Mouse (Mus musculus): ENCODE data around the gene Tet3. TPM values are rescaled to one million over a fixed set of nuclear protein-coding genes. Genes with fewer than 3 reads are reported as not detected.
A peak's percentile ranks its signal among the peaks of the same experiment; 100 is the strongest.

Tet3 gene
- polyA plus RNA-seq, 1 experiment from 2014 or later, result 13.9 TPM

DNA sequence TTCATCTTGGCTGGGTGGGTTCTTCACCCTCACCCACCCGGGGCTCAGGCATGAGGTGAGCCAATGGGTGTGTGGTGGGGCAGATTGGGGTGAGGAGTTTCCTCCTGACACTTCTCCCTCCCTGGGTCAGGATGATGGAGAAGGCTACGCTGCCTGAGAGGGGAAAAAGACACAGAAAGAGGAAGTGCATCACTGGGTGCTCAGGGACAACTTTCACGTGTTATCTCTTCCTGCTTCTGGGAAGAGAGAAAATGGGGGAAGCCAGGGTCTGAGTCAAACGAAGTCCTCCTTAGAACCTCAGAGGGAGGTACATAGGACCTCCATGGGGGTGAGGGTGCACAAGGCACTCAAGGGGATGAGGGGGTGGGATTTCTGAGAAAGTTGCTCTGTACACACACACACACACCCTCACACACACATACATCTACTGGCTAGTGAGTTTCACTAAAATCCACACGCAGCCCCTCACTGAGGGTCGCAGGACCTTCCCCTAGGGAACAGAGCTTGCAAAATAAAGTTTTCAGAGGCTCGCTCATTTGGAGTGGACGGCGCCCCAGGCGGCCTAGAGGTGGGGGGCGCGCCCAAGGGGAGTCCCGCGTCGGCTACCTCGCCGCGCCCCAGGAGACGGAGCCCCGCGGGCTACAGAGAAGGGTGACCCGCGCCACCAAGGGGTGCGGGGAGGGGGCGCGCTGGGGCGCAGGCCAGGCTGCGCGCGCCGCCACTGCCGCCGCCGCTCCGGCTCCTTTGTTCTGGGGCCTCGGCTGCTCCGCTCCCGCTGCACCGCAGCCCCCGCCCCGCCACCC lies 3.4 kb downstream of the Tet3 start:
- Histone ChIP-seq H3K79me2 (ENCODE audit: inconsistent target) (peaks cover 52% of the 10 kb centered on the region), H3K27ac (peak overlapping the region; percentile 98), H3K36me3 (ENCODE audit: inconsistent target) (peaks cover 9% of the 10 kb centered on the region; the same call in 1 of the 2 replicates), H3K4me3 (ENCODE audit: inconsistent target) (peak overlapping the region; percentile 56)
- under 1% methylated on average over 38 of the region's 41 CpGs for WGBS (ENCODE audit: missing documents)

DNA sequence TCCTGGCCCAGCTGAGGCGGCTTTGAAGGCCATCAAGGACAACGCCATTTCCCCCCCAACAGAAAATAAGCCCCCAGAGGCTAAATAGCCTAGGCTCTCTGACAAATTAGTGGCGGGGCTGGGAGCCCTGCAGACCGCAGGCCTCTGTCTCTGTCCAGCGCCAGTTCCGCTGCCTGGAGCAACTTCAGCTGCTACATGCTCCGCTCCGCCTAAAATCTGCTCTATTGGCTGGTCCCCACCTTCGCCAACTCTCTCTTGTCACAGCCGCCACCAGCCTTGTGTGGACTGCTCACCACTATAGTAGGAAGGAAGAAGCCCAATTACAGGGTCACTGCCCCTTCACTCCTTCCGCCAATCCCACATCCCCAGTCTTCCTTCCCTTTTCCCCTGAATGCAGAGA lies 5.2 kb downstream of the Tet3 start:
- Histone ChIP-seq H3K79me2 (ENCODE audit: inconsistent target) (peaks cover 70% of the 10 kb centered on the region), H3K27ac (peak overlapping the region; percentile 98), H3K36me3 (ENCODE audit: inconsistent target) (peaks cover 9% of the 10 kb centered on the region; the same call in 1 of the 2 replicates), H3K4me3 (ENCODE audit: inconsistent target) (peak overlapping the region; percentile 56)
- WGBS (ENCODE audit: missing documents), result 61% methylated on average over 10 of the region's 11 CpGs

- H3K36me3 ChIP-seq (ENCODE audit: inconsistent target), result peaks cover 25% of the 10 kb centered on the region
- 36% methylated on average over 9 of the region's 9 CpGs for WGBS (ENCODE audit: missing documents)
- H3K27ac ChIP-seq, result peak overlapping the region; percentile 92
- H3K79me2 ChIP-seq (ENCODE audit: inconsistent target), result peaks cover 100% of the 10 kb centered on the region
- H3K4me3 ChIP-seq (ENCODE audit: inconsistent target), result no peak overlapping the region
Observed at GRCm38 (mm10) chr6:83450451-83451303, 8.2 kb downstream of the Tet3 start.

DNA sequence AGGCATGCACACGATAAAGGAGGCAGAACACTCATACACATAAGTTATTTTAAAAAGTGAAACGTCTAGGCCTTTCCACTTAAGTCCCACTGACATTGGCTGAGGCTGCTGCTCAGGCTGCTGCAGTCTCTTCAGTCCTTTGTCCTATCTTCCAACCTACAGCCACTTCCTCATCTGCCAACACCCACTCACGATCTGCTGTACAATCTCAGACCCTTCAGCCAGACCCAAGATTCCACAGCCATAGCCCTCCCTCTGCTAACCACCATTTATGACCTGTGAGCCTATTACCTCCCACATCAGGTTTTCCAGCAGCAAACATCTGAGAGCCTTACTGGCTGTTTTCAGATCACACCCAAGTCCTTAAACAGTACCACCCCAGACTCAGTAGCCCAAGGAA lies 9.4 kb downstream of the Tet3 start:
- H3K36me3 ChIP-seq (ENCODE audit: inconsistent target), result peaks cover 25% of the 10 kb centered on the region
- peak overlapping the region; percentile 92 for H3K27ac ChIP-seq
- no peak overlapping the region for H3K4me3 ChIP-seq (ENCODE audit: inconsistent target)
- H3K79me2 ChIP-seq (ENCODE audit: inconsistent target), result peaks cover 100% of the 10 kb centered on the region
- WGBS (ENCODE audit: missing documents), result 16% methylated on average over 3 of the region's 3 CpGs

GRCm38 (mm10) chr6:83448911-83449310 lies 10.0 kb downstream of the Tet3 start:
- 43% methylated on average over 4 of the region's 4 CpGs for WGBS (ENCODE audit: missing documents)
- H3K79me2 ChIP-seq (ENCODE audit: inconsistent target), result peaks cover 100% of the 10 kb centered on the region
- peaks cover 25% of the 10 kb centered on the region for H3K36me3 ChIP-seq (ENCODE audit: inconsistent target)
- H3K27ac ChIP-seq, result peak overlapping the region; percentile 92
- no peak overlapping the region for H3K4me3 ChIP-seq (ENCODE audit: inconsistent target)

GRCm38 (mm10) chr6:83447031-83447430 lies 11.9 kb downstream of the Tet3 start:
- H3K27ac ChIP-seq, result no peak overlapping the region
- peaks cover 100% of the 10 kb centered on the region for H3K79me2 ChIP-seq (ENCODE audit: inconsistent target)
- H3K36me3 ChIP-seq (ENCODE audit: inconsistent target), result peaks cover 20% of the 10 kb centered on the region
- H3K4me3 ChIP-seq (ENCODE audit: inconsistent target), result no peak overlapping the region
- WGBS (ENCODE audit: missing documents), result 92% methylated on average over 7 of the region's 7 CpGs

GRCm38 (mm10) chr6:83445796-83446195 lies 13.1 kb downstream of the Tet3 start:
- Histone ChIP-seq H3K27ac (no peak overlapping the region), H3K79me2 (ENCODE audit: inconsistent target) (peaks cover 98% of the 10 kb centered on the region), H3K4me3 (ENCODE audit: inconsistent target) (no peak overlapping the region), H3K36me3 (ENCODE audit: inconsistent target) (peaks cover 16% of the 10 kb centered on the region)
- WGBS (ENCODE audit: missing documents), result 91% methylated on average over 2 of the region's 2 CpGs

DNA sequence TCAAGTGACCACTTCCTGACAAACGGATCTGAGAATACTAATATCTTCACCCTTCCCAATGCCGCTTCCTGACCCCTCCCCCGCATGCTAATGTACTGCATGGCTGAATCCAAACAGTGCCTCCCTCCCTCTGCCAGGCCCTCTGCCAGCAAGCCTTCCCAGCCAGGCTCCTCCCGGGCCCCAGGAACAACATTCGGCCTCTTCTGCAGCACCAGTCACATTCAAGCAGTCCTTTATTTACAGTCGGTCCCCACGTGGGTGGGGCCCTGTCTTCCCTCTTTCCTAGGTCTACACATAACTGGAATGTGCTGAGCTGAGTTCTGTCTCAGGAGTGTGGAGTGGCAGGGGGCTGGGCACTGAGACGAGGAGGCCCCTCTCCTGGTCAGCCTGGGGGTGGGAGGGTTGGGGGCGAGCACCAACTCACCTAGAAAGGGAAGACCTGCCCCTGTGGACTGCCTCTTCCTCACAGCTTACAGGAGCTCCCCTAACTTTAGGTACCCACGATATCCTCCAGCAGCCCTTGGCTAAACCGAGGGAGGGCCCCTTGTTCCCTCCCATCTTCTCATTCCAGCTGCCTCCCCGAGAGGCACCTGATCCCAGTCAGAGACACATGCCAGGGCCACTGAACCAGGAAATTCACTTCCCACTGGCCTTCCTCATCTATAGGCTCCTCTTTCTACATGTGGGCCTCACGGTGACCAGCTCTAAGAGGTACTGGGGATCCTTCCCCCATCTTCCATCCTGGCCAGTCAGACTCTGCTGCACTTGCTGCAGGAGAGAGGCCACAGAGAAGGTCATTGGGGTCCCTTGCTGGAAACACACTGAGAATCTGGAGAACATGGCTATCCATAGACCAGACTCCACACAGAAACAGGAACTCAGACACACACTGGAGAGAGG lies 15.2 kb downstream of the Tet3 start:
- H3K27ac ChIP-seq, result peak overlapping the region; percentile 33
- peaks cover 98% of the 10 kb centered on the region for H3K79me2 ChIP-seq (ENCODE audit: inconsistent target)
- 57% methylated on average over 13 of the region's 13 CpGs for WGBS (ENCODE audit: missing documents)
- H3K36me3 ChIP-seq (ENCODE audit: inconsistent target), result peaks cover 32% of the 10 kb centered on the region
- H3K4me3 ChIP-seq (ENCODE audit: inconsistent target), result no peak overlapping the region

DNA sequence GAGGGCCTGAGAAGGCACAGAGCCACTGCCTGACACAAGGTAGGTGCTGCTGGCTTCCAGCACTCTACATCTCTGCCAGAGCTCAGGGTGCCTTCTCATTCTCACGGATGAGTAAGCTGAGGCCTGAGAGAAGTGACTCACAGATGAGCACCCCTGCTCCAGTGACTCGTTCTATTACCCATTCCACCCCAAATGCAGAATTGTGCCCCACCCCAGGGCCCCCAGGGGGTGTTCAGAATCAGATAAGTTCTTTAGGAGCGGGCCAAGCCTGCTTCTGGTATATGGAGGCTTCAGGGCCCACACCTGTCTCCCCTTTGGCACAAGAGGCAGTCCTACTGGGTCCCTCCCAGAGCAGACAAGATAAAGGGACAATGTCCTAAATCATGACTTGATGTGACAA lies 16.2 kb downstream of the Tet3 start:
- WGBS (ENCODE audit: missing documents), result 58% methylated on average over 3 of the region's 3 CpGs
- Histone ChIP-seq H3K79me2 (ENCODE audit: inconsistent target) (peaks cover 98% of the 10 kb centered on the region), H3K4me3 (ENCODE audit: inconsistent target) (no peak overlapping the region), H3K27ac (peak overlapping the region; percentile 33), H3K36me3 (ENCODE audit: inconsistent target) (peaks cover 34% of the 10 kb centered on the region)

DNA sequence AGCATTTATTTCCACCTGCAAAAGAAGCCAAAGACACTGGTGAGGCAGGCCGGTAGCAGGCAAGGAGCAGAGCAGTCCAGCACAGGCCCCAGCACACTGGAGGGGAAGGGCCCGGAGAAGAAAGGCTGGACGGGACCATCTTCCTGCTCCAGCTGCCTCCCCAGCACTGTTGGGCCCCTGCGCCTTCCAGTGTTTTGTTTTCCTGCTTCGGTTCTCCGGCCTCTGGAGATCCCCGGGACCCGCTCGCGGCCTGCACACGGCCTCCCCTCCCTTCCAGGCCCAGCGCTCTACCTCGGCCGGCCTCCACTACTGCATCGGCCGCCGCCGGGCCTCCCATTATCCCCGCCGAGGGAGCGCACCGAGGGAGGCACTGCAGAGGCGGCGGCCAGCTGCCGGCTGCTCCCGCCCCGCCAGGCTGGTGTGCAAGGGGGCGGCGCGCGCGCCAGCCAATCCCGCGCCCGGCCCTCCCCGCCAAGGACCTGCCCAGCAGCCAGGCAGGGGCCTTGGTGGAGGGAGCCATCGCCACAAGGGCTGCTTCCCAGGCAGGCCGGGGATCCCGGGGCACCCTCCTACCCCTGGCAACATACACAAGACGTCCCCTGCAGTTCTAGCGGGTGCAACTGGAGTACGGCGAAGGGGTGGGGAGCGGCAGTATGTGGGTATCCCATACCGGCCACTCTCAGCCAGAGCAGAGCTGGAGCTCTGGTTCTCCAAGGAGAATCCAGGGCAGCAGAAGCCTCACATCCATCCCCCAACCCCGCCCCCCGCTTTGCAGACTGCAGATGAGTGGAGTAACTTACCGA lies 17.4 kb downstream of the Tet3 start:
- Histone ChIP-seq H3K79me2 (ENCODE audit: inconsistent target) (peaks cover 98% of the 10 kb centered on the region), H3K27ac (peak overlapping the region; percentile 42), H3K4me3 (ENCODE audit: inconsistent target) (peak overlapping the region; percentile 41), H3K36me3 (ENCODE audit: inconsistent target) (peaks cover 31% of the 10 kb centered on the region)
- 5% methylated on average over 47 of the region's 48 CpGs for WGBS (ENCODE audit: missing documents)

DNA sequence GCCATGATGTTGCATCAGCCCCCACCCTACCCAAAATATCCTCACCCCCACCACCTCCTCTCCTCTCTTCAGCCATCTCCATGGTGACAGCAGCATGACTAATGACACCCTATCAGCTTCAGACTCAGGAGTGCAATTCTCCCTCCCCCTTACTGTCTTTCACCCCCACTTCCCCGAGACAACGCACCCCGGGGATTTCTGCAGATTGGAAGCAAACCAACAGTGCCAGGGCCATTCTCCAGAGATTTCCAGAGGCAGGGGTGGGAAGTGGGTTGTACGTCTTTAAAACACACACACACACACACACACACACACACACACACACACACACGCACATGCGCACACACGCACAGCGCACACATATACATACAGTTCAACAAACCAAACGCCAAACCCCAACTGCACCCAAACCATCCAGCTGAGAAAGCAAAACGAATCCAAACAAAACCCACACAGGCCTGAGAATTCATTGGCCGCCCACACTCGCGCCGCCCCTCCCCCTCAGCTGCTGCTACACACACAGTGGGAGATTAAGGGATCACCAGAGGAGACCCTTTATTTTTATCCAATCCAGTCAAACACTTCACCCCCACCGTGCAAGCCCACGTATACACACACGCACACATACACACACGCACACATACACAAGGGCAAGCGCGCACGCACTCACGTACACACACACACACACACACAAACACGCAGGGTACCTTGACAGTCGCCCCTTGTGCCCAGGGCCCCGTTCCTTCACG lies 18.2 kb downstream of the Tet3 start:
- peaks cover 98% of the 10 kb centered on the region for H3K79me2 ChIP-seq (ENCODE audit: inconsistent target)
- WGBS (ENCODE audit: missing documents), result 30% methylated on average over 15 of the region's 26 CpGs
- H3K27ac ChIP-seq, result peak overlapping the region; percentile 42
- H3K4me3 ChIP-seq (ENCODE audit: inconsistent target), result peak overlapping the region; percentile 41
- peaks cover 25% of the 10 kb centered on the region for H3K36me3 ChIP-seq (ENCODE audit: inconsistent target)

GRCm38 (mm10) chr6:83440197-83440509 lies 18.7 kb downstream of the Tet3 start:
- Histone ChIP-seq H3K27ac (0 out of 2 replicates have a peak overlapping the region, but pooled peaks have one; percentile 42), H3K4me3 (ENCODE audit: inconsistent target) (no peak overlapping the region), H3K36me3 (ENCODE audit: inconsistent target) (peaks cover 25% of the 10 kb centered on the region), H3K79me2 (ENCODE audit: inconsistent target) (peaks cover 98% of the 10 kb centered on the region)
- 85% methylated on average over 3 of the region's 3 CpGs for WGBS (ENCODE audit: missing documents)

- H3K4me3 ChIP-seq (ENCODE audit: inconsistent target), result no peak overlapping the region
- H3K79me2 ChIP-seq (ENCODE audit: inconsistent target), result peaks cover 98% of the 10 kb centered on the region
Observed at GRCm38 (mm10) chr6:83439781-83440180, 19.1 kb downstream of the Tet3 start.

More at GRCm38 (mm10) chr6:83439781-83440180, 19.1 kb downstream of the Tet3 start:
- peaks cover 26% of the 10 kb centered on the region for H3K36me3 ChIP-seq (ENCODE audit: inconsistent target)
- H3K27ac ChIP-seq, result no peak overlapping the region
- 76% methylated on average over 3 of the region's 5 CpGs for WGBS (ENCODE audit: missing documents)
